Mouse (Mus musculus): ENCODE data around the gene Agbl5. TPM values are rescaled to one million over a fixed set of nuclear protein-coding genes. Genes with fewer than 3 reads are reported as not detected.

The Agbl5 gene
- total RNA-seq, 2 experiments from 2014 or later = 8.3 TPM

- no peak for DNase-seq (ENCODE audit: low spot score in 2 of 2)
Observed at GRCm38 (mm10) chr5:30950451-30950850, 62.0 kb downstream of the Agbl5 start.

- no peak for DNase-seq (ENCODE audit: low spot score in 2 of 2)
Observed at GRCm38 (mm10) chr5:30950922-30951321, 62.4 kb downstream of the Agbl5 start.

GRCm38 (mm10) chr5:30951706-30952105 lies 63.2 kb downstream of the Agbl5 start:
- DNase-seq (ENCODE audit: low spot score in 2 of 2) = no peak

GRCm38 (mm10) chr5:30952551-30952950 lies 64.1 kb downstream of the Agbl5 start:
- DNase-seq (ENCODE audit: low spot score in 2 of 2) = no peak

- no peak for DNase-seq (ENCODE audit: low spot score in 2 of 2)
Observed at GRCm38 (mm10) chr5:30954065-30954464, 65.6 kb downstream of the Agbl5 start.

- DNase-seq (ENCODE audit: low spot score in 2 of 2) = no peak
Observed at GRCm38 (mm10) chr5:30954556-30954955, 66.1 kb downstream of the Agbl5 start.

GRCm38 (mm10) chr5:30955751-30956150 lies 67.3 kb downstream of the Agbl5 start:
- no peak for DNase-seq (ENCODE audit: low spot score in 2 of 2)

Other genes starting within 250 kb of the Agbl5 start
- 10 to 100 TPM; 38.7 to 43.8 TPM for gene Slc35f6, start 240.8 kb upstream of the Agbl5 start, total RNA-seq (2021)
- gene Cenpa, start 221.9 kb upstream of the Agbl5 start, total RNA-seq (2021) = 1 to 10 TPM; 6.5 to 7.6 TPM
- gene Dpysl5, start 177.1 kb upstream of the Agbl5 start, total RNA-seq (2021) = 1 to 10 TPM; 1.7 to 1.8 TPM
- 10 to 100 TPM; 60.7 to 76.5 TPM for gene Mapre3, start 74.1 kb upstream of the Agbl5 start, total RNA-seq (2021)
- gene Tmem214, start 20.7 kb upstream of the Agbl5 start, total RNA-seq (2021) = 10 to 100 TPM; 54.0 to 57.3 TPM
- gene Ost4, start 19.1 kb downstream of the Agbl5 start, total RNA-seq (2021) = 100 to 1,000 TPM; 219 to 254 TPM
- gene Emilin1, start 24.7 kb downstream of the Agbl5 start, total RNA-seq (2021) = 10 to 100 TPM; 36.3 to 38.9 TPM
- gene Khk, start 32.7 kb downstream of the Agbl5 start, total RNA-seq (2021) = 10 to 100 TPM; 58.3 to 59.0 TPM
- 1 to 10 TPM; 1.0 to 1.9 TPM for gene Cgref1, start 56.9 kb downstream of the Agbl5 start, total RNA-seq (2021)
- 100 to 1,000 TPM; 146 to 149 TPM for gene Preb, start 71.7 kb downstream of the Agbl5 start, total RNA-seq (2021)
- 1 to 10 TPM; 1.3 to 2.4 TPM for gene Tcf23, start 80.0 kb downstream of the Agbl5 start, total RNA-seq (2021)
- gene Atraid, start 159.6 kb downstream of the Agbl5 start, total RNA-seq (2021) = 100 to 1,000 TPM; 104 to 109 TPM
- 10 to 100 TPM; 31.6 to 33.1 TPM for gene Slc5a6, start 160.2 kb downstream of the Agbl5 start, total RNA-seq (2021)
- gene Cad, start 166.1 kb downstream of the Agbl5 start, total RNA-seq (2021) = 10 to 100 TPM; 17.5 to 25.4 TPM
- gene Dnajc5g, start 217.6 kb downstream of the Agbl5 start, total RNA-seq (2021) = not detected
- gene Slc30a3, start 219.5 kb downstream of the Agbl5 start, total RNA-seq (2021) = not detected
- under 1 TPM in 1 of 2 experiments, not detected in 1; 0.35 TPM for gene Trim54, start 228.0 kb downstream of the Agbl5 start, total RNA-seq (2021)

All from adrenal gland, adult 18-20 months (tissue).